Mouse (Mus musculus) spleen, adult 2 months (tissue): ENCODE results near the gene Golga5.

Experiments
- CTCF ChIP-seq: fragments of 200-500 bp; IDR thresholded peaks from 2 replicates; pipeline ENCODE4 v1.5.1; 2011; ENCODE audit warnings: mild to moderate bottlenecking, inconsistent platforms; ENCODE audit not compliant: insufficient read depth, insufficient read length, insufficient replicate concordance; ENCODE audit errors: extremely low read depth
- POLR2A ChIP-seq: fragments of 200-500 bp; IDR thresholded peaks from 2 replicates; pipeline ENCODE4 v1.6.1; 2011; ENCODE audit warnings: low read depth, low read length, inconsistent platforms

GRCm38 (mm10) chr12:102505949-102506348 lies 37.0 kb downstream of the Golga5 start:
- TF ChIP-seq CTCF (no peak), POLR2A (no peak)
